Mouse (Mus musculus) kidney, adult 2 months (tissue): ENCODE measurements around the gene Syn1. TPM values are rescaled to one million over a fixed set of nuclear protein-coding genes. Genes with fewer than 3 reads are reported as not detected.

Experiments used
- DNase-seq: peaks from one replicate; pipeline ENCODE4 v3.0.0; 2021
- H3K27ac ChIP-seq: fragments of 200-500 bp; 2 replicates; pipeline ENCODE4 v1.5.1; 2012; ENCODE audit warnings: low read depth, low read length, control low read depth, inconsistent platforms; ENCODE audit not compliant: insufficient read depth
- H3K27me3 ChIP-seq: fragments of 200-500 bp; replicated peaks from 2 replicates; pipeline ENCODE4 v1.6.1; 2012; ENCODE audit warnings: mild to moderate bottlenecking, moderate library complexity, low read length, inconsistent platforms; ENCODE audit not compliant: control insufficient read depth, insufficient read depth
- H3K36me3 ChIP-seq: fragments of 200-500 bp; 2 replicates; pipeline ENCODE4 v1.6.1; 2012; ENCODE audit warnings: mild to moderate bottlenecking, moderate library complexity, low read length, inconsistent platforms; ENCODE audit not compliant: control insufficient read depth, insufficient read depth
- H3K4me1 ChIP-seq: fragments of 200-500 bp; 2 replicates; pipeline ENCODE4 v1.6.1; 2011; ENCODE audit warnings: low read length; ENCODE audit not compliant: control insufficient read depth, insufficient read depth
- H3K4me3 ChIP-seq: fragments of 200-500 bp; 2 replicates; pipeline ENCODE4 v1.5.1; 2011; ENCODE audit warnings: mild to moderate bottlenecking, low read depth, low read length, control low read depth; ENCODE audit not compliant: insufficient read depth
- CTCF ChIP-seq: fragments of 200-500 bp; conservative IDR thresholded peaks from 2 replicates; pipeline ENCODE4 v1.5.1; 2011; ENCODE audit warnings: low read depth, mild to moderate bottlenecking, control low read depth, low read length, moderate library complexity, mixed read lengths; ENCODE audit not compliant: insufficient read depth, insufficient read length
- POLR2A ChIP-seq: fragments of 200-500 bp; IDR thresholded peaks from one replicate; pipeline ENCODE4 v1.6.1; 2011; ENCODE audit warnings: low read depth, low read length, control low read depth
- whole genome bisulfite sequencing: fragments of 180-500 bp; shearing (Covaris S2); methylation state at CpG from one replicate; pipeline ENCODE4 v1.1.7; 2018; 5-methylcytosine and 5-hydroxymethylcytosine counted together
- polyA plus RNA-seq: library from polyadenylated mRNA; depleted of rRNA; stranded (reverse); fragments of >200 nt; gene quantifications from 2 replicates; pipeline ENCODE4 v1.2.3, GENCODE M21; 2012; rRNA removed

Gene Syn1
- 0.16 and 0.69 TPM in 2 replicates for polyA plus RNA-seq

DNA sequence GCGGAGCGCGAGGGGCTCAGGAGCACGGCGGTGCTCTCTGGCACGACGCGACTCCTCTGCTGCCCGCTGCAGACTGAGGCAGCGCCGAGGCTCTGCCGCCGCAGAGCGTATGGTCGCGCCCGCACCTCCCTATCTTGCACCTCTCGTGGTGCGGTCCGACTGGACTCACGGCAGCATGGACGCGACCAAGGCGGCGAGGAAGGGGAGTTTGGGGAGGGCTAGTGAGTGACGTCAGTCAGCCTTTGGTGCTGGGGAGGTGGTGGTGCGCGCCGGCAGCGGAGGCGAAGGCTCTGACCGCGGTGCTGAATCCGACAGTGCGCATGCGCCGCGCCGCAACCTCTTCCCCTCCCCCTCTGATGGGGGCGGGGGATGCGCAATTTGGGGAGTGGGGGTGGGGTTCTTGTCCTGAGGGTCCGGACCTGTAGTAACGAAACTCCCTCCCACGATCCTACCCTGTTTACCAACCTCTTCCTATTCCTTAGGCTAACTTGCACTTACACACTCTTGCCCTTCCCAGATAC is at the start of gene Syn1:
TSS of gene Syn1 (minus strand) at position 161 of the 521 bp plus-strand sequence.
- Histone ChIP-seq H3K27ac (no peak within 1 kb of the TSS), H3K4me3 (peak within 1 kb of the TSS; percentile 53), H3K27me3 (no peaks in the 10 kb centered on the region), H3K36me3 (no peaks in the 10 kb centered on the region), H3K4me1 (no peaks in the 10 kb centered on the region; the same call in 1 of the 2 replicates)
- peak; percentile 80 for DNase-seq
- TF ChIP-seq POLR2A (no peak), CTCF (no peak)
- 0% methylated on average over 17 of the region's 44 CpGs for WGBS

DNA sequence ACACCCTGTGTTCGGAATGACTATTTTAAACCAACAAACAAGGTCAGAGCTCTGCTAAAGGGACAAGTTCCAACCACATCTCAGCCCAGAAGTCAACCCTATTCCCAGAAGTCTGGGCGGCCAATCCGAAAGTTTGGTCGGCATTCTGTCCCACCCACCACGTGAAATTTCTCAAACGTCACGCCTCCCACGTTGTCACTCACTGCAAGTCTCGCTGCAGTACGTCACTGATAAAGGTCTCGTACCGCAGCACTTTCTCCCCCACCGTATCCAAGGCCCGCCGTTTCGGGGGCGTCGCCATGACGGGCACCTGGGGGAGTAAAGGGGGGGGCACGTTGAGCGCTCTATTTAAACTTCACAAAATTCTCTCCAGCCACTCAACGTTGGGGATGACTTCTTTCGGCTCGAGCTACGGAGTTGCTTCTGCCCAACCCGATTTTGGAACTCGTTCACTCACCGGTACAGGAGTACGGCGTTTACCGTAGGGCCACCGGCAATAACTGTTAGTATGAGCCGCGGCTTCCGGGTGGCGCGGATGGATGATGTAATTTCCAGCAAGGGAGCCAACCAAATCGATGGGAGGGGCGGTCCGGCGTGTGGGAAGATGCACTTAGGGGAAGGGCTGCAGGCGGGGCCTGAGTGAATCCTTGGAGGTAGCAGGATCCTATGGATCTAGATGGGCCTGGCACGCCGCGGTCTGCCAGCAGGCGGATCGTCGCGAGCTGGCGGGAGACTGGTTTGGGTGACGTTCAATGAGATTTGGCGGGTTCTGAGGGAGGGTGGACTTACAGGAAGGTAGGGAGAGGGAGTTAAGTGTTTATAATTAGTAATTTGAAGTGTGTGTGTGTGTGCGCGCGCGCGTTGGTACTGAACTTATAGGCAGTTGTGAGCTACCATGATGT is 40.9 kb upstream of the Syn1 start, which contains the start of gene Uxt:
TSS of gene Uxt (minus strand) at position 541 of the 902 bp plus-strand sequence.
- WGBS, result under 1% methylated on average over 56 of the region's 57 CpGs
- peak; percentile 92 for DNase-seq
- Histone ChIP-seq H3K27ac (peak within 1 kb of the TSS; percentile 62), H3K4me1 (no peaks in the 10 kb centered on the region), H3K36me3 (no peaks in the 10 kb centered on the region), H3K27me3 (no peaks in the 10 kb centered on the region), H3K4me3 (peak within 1 kb of the TSS; percentile 98)
- no peak for TF ChIP-seq POLR2A
- no peak for TF ChIP-seq CTCF

DNA sequence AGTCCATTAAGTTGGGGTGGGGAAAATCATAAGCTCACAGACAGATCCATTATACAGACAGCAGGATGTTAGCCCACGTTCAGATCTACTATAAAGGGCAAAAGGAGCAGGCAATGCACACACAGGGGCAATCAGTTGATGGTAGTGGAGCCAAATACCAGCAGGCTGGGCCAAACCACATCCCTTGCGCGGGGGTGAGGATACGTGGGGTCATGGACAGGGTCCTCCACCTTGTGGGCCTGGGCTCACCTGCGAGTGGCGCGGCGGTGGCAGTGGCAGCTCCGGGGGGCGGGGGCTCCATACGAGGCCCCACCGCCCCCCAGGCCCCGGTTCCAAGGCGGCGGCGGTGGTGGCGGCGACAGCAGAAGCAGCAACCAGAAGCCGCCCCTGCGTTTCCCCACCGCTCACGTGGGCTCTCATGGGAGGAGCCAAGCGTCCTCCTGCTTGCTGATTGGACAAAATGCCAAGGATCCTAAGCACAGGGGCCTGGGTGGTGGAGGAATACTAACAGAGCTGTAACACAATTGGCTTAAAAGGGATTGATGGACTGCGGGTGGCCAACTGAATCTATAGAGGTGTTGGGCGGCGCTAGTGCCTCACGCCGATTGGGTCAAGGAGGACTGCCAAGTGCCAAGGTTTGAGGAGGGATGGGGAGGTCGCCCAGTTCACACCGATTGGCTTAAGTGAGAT is 29.5 kb upstream of the Syn1 start, which contains the start of gene Elk1:
TSS of gene Elk1 (minus strand) at position 418 of the 690 bp plus-strand sequence.
- peak; percentile 92 for DNase-seq
- Histone ChIP-seq H3K4me3 (peak within 1 kb of the TSS; percentile 69), H3K36me3 (no peaks in the 10 kb centered on the region), H3K27ac (peak within 1 kb of the TSS; percentile 34), H3K4me1 (no peaks in the 10 kb centered on the region), H3K27me3 (no peaks in the 10 kb centered on the region)
- WGBS, result under 1% methylated on average over 20 of the region's 30 CpGs
- TF ChIP-seq POLR2A, result no peak
- no peak for TF ChIP-seq CTCF

DNA sequence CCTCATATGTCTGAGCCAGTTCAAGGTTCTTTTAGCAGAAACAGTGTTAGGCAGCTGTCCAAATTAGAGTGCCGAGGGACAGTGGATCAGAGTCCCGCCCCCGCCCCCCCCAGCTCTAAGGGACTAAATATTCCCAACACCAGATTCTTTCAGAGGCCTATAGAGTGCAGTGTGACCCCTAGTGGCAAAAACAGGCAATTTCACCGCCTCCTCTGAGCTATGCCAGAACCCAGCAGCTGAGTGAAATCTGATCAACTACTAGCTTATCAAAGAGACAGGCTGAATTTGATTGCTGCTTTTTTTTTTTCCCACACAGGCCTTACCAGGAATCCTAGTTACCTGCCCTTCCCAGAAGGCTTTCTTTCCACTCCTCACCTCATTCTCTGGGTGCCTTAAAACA is 25.3 kb upstream of the Syn1 start:
- TF ChIP-seq POLR2A (no peak), CTCF (peak; percentile 53)
- Histone ChIP-seq H3K4me3 (no peak overlapping the region), H3K27me3 (no peaks in the 10 kb centered on the region), H3K4me1 (no peaks in the 10 kb centered on the region), H3K36me3 (no peaks in the 10 kb centered on the region), H3K27ac (no peak overlapping the region)
- DNase-seq, result peak; percentile 51
- WGBS, result 0% methylated on average over 4 of the region's 4 CpGs

DNA sequence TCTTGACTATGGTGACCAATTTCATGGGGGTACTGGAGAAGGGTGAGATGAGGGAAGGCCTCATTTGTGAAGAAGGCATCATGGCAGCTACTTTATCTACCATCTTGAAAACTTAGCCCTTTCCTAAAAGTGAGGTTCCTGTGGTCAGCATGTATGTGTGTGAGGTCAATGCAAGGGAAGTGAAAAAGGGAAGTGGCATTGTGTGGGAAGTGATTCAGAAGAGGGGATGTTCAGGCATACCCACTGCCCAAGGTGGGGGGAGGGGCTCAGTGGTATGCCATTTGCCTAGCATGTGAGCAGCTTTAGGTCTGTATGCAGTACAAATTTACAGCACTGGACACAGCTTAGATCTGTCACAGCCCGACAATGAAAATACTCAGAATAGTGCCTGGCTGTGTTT is 11.2 kb upstream of the Syn1 start:
- peak; percentile 10 for DNase-seq
- no peak overlapping the region for H3K27ac ChIP-seq
- no peaks in the 10 kb centered on the region for H3K4me1 ChIP-seq
- no peaks in the 10 kb centered on the region for H3K27me3 ChIP-seq
- no peaks in the 10 kb centered on the region for H3K36me3 ChIP-seq
- WGBS, result 88% methylated on average over 1 of the region's 1 CpGs
- TF ChIP-seq POLR2A (no peak), CTCF (no peak)
- H3K4me3 ChIP-seq, result no peak overlapping the region

DNA sequence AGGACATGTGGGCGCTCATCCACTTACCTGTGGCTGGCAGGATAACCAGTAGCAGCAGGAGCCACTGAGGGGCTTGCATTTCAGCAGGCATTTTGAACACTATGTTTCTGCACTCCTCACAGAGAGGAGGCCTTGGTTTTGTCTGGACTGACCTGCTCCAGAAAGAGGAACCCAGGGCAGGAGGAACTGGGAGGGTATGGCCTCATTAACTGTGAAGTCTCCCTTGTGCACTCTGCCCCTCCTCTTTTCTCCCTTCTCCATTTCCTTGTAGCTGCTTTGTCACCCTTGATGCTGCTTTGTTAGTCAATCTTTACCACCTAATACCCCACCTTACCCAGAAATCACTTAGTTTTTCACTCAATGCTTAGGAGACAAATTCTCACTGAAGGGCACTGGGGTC is 10.6 kb upstream of the Syn1 start, which contains the start of gene Cfp:
TSS of gene Cfp (minus strand) at position 192 of the 400 bp plus-strand sequence.
- H3K27ac ChIP-seq, result no peak within 1 kb of the TSS
- no peak within 1 kb of the TSS for H3K4me3 ChIP-seq
- TF ChIP-seq CTCF (no peak), POLR2A (no peak)
- no peak for DNase-seq
- H3K4me1 ChIP-seq, result no peaks in the 10 kb centered on the region
- H3K36me3 ChIP-seq, result no peaks in the 10 kb centered on the region
- 100% methylated on average over 1 of the region's 1 CpGs for WGBS
- H3K27me3 ChIP-seq, result no peaks in the 10 kb centered on the region
